Mouse (Mus musculus): ENCODE measurements at regions not wholly inside any gene's neighbourhood (a gene's known extent, or its start where the extent isn't known, plus 50 kb on each side); places are given as distances from the start of the nearest gene placed in this dataset.

DNA sequence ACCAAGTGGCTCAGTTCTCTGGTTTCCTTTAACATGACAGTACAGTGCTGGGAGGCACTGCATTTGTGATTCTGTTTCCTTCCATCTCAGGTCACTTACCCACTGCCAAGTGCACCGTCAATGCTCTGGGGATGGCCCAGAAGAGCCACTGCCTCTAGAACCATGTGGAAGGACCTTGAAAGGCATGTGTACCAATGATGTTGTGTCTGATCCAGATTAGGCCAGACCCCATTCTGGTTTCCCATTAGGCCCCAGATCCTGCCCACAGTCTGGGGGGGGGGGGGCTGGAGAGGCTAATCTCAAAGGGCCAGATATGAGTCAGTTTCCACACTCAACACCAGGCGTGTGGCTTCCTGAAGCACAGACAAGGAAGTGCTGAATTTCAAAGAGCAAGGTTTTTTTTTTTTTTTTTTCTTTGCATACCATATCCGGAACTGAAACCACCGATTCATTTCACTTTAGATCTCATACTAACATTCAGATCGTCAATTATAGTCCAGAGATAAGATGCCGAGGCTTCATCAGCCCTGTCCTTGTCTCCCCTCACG, 162.6 kb upstream of the Bcl6 start:
- TF ChIP-seq GATA1 (IDR thresholded peaks at IDR 0.05; ENCODE audit: borderline replicate concordance, low read length) (no peak), FLI1 (IDR thresholded peaks at IDR 0.05; ENCODE audit: low read length) (no peak)
